Mouse (Mus musculus): ENCODE data around the gene Cab39l. TPM values are rescaled to one million over a fixed set of nuclear protein-coding genes. Genes with fewer than 3 reads are reported as not detected.

Gene Cab39l
- polyA plus RNA-seq, 1 experiment from 2014 or later: 49.3 TPM

DNA sequence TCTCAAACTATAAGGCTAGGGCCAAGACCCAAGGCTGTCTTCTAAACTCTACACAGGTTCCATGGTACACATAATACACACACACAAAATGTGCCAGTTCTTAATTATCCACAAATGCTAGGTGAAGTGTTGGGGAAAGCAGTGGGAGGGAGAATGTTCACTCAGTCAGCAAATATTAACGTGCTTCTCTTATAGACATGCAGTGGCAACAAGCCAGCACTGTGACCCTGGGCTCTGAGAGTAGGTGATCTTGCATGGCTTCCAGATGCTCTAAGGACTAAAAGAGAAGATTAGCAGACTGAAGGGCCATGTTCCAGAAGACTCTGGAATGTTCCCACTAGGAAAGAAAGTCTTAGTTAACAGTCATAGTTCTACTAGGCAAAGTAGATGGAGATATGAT lies 90.0 kb downstream of the Cab39l start:
- no peak overlapping the region for H3K27ac ChIP-seq (ENCODE audit: low read length)

GRCm38 (mm10) chr14:59532986-59533385 lies 92.2 kb downstream of the Cab39l start:
- H3K4me3 ChIP-seq (ENCODE audit: low read depth, low read length): no peak overlapping the region
- H3K36me3 ChIP-seq (ENCODE audit: control insufficient read depth, insufficient read depth, low read length): no peaks in the 10 kb centered on the region
- no peaks in the 10 kb centered on the region for H3K9me3 ChIP-seq (ENCODE audit: control insufficient read depth, low read depth, low read length)
- WGBS: 64% methylated on average over 1 of the region's 1 CpGs
- no peak overlapping the region for H3K4me2 ChIP-seq (replicated peaks; ENCODE audit: low read depth, low read length)
- peak; percentile 72; the same call in 1 of the 2 replicates for ATAC-seq (ENCODE audit: insufficient number of reproducible peaks, insufficient read depth, low FRiP score, low read depth)
- H3K27me3 ChIP-seq (ENCODE audit: control insufficient read depth, insufficient read depth, low read length): no peaks in the 10 kb centered on the region
- H3K4me1 ChIP-seq (ENCODE audit: control insufficient read depth, insufficient read depth, low read length): 0 out of 2 replicates have a peak, but pooled peaks cover 2% of the 10 kb centered on the region
- peak overlapping the region; percentile 40; the same call in 1 of the 2 replicates for H3K27ac ChIP-seq (ENCODE audit: low read length)
- no peak overlapping the region for H3K9ac ChIP-seq (replicated peaks; ENCODE audit: low read depth, low read length)

More for the DNA sequence above, 90.0 kb downstream of the Cab39l start:
- no peaks in the 10 kb centered on the region for H3K27me3 ChIP-seq (ENCODE audit: control insufficient read depth, insufficient read depth, low read length)
- ATAC-seq (ENCODE audit: insufficient number of reproducible peaks, insufficient read depth, low FRiP score, low read depth): no peak
- no peaks in the 10 kb centered on the region for H3K9me3 ChIP-seq (ENCODE audit: control insufficient read depth, low read depth, low read length)
- H3K9ac ChIP-seq (replicated peaks; ENCODE audit: low read depth, low read length): no peak overlapping the region
- 0 out of 2 replicates have a peak, but pooled peaks cover 2% of the 10 kb centered on the region for H3K4me1 ChIP-seq (ENCODE audit: control insufficient read depth, insufficient read depth, low read length)
- no peak overlapping the region for H3K4me3 ChIP-seq (ENCODE audit: low read depth, low read length)
- no peak overlapping the region for H3K4me2 ChIP-seq (replicated peaks; ENCODE audit: low read depth, low read length)
- H3K36me3 ChIP-seq (ENCODE audit: control insufficient read depth, insufficient read depth, low read length): no peaks in the 10 kb centered on the region
- 56% methylated on average over 1 of the region's 1 CpGs for WGBS

GRCm38 (mm10) chr14:59533908-59534307 lies 93.1 kb downstream of the Cab39l start:
- no peaks in the 10 kb centered on the region for H3K9me3 ChIP-seq (ENCODE audit: control insufficient read depth, low read depth, low read length)
- no peaks in the 10 kb centered on the region for H3K27me3 ChIP-seq (ENCODE audit: control insufficient read depth, insufficient read depth, low read length)
- no peak overlapping the region for H3K4me3 ChIP-seq (ENCODE audit: low read depth, low read length)
- no peak for ATAC-seq (ENCODE audit: insufficient number of reproducible peaks, insufficient read depth, low FRiP score, low read depth)
- no peak overlapping the region for H3K4me2 ChIP-seq (replicated peaks; ENCODE audit: low read depth, low read length)
- H3K4me1 ChIP-seq (ENCODE audit: control insufficient read depth, insufficient read depth, low read length): 0 out of 2 replicates have a peak, but pooled peaks cover 2% of the 10 kb centered on the region
- H3K36me3 ChIP-seq (ENCODE audit: control insufficient read depth, insufficient read depth, low read length): no peaks in the 10 kb centered on the region
- H3K27ac ChIP-seq (ENCODE audit: low read length): no peak overlapping the region
- no peak overlapping the region for H3K9ac ChIP-seq (replicated peaks; ENCODE audit: low read depth, low read length)

GRCm38 (mm10) chr14:59537829-59538432 lies 97.2 kb downstream of the Cab39l start:
- Histone ChIP-seq H3K27me3 (ENCODE audit: control insufficient read depth, insufficient read depth, low read length) (no peaks in the 10 kb centered on the region), H3K27ac (ENCODE audit: low read length) (no peak overlapping the region), H3K9me3 (ENCODE audit: control insufficient read depth, low read depth, low read length) (no peaks in the 10 kb centered on the region), H3K9ac (replicated peaks; ENCODE audit: low read depth, low read length) (no peak overlapping the region), H3K4me2 (replicated peaks; ENCODE audit: low read depth, low read length) (no peak overlapping the region), H3K36me3 (ENCODE audit: control insufficient read depth, insufficient read depth, low read length) (no peaks in the 10 kb centered on the region), H3K4me1 (ENCODE audit: control insufficient read depth, insufficient read depth, low read length) (no peaks in the 10 kb centered on the region), H3K4me3 (ENCODE audit: low read depth, low read length) (no peak overlapping the region)
- WGBS: 76% methylated on average over 4 of the region's 4 CpGs
- peak; percentile 65; the same call in 1 of the 2 replicates for ATAC-seq (ENCODE audit: insufficient number of reproducible peaks, insufficient read depth, low FRiP score, low read depth)

DNA sequence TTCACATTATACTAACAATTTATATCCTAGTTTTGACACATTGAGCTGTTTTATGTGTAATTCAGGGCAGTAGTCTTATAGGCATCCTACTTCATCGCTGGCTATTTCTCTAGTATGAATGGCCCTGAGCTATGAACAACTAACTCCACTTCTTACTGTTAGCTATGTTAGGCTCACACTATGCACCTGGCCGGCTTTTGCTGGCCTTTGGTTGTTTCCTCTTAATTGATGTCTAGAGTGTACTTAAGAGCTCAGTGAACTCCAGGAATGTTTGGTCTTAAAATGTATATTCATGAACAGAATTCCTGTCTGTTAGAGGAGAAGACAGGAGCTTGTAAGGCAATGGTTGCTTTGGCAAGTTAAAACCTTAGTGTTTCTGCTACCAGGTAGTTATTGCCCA lies 99.5 kb downstream of the Cab39l start:
- no peaks in the 10 kb centered on the region for H3K9me3 ChIP-seq (ENCODE audit: control insufficient read depth, low read depth, low read length)
- H3K4me1 ChIP-seq (ENCODE audit: control insufficient read depth, insufficient read depth, low read length): no peaks in the 10 kb centered on the region
- WGBS: 77% methylated on average over 2 of the region's 2 CpGs
- H3K4me3 ChIP-seq (ENCODE audit: low read depth, low read length): no peak overlapping the region
- no peak for ATAC-seq (ENCODE audit: insufficient number of reproducible peaks, insufficient read depth, low FRiP score, low read depth)
- no peaks in the 10 kb centered on the region for H3K36me3 ChIP-seq (ENCODE audit: control insufficient read depth, insufficient read depth, low read length)
- H3K4me2 ChIP-seq (replicated peaks; ENCODE audit: low read depth, low read length): no peak overlapping the region
- no peaks in the 10 kb centered on the region for H3K27me3 ChIP-seq (ENCODE audit: control insufficient read depth, insufficient read depth, low read length)
- H3K27ac ChIP-seq (ENCODE audit: low read length): no peak overlapping the region
- H3K9ac ChIP-seq (replicated peaks; ENCODE audit: low read depth, low read length): no peak overlapping the region

DNA sequence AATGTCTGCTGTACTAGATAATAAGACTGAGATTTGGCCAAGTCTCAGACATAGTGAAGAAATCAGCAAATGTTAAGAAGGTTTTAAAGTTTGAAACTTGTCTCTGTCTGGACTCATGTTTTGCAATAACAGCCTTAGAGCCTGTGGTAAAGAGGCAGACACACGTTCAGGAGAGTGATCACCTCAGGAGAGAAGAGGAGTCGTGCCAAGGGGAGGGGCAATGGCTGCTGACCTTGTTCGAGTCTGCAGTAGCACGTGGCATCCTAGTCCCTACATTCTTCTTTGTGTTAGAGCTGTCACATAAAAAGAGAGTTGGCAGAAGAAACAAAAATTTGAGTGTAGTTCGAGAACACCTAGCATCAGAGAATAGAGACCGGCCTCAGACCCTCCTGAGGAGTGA lies 100.0 kb downstream of the Cab39l start:
- no peaks in the 10 kb centered on the region for H3K4me1 ChIP-seq (ENCODE audit: control insufficient read depth, insufficient read depth, low read length)
- 75% methylated on average over 6 of the region's 6 CpGs for WGBS
- no peak overlapping the region for H3K27ac ChIP-seq (ENCODE audit: low read length)

GRCm38 (mm10) chr14:59543158-59543826 lies 102.5 kb downstream of the Cab39l start:
- H3K9ac ChIP-seq (replicated peaks; ENCODE audit: low read depth, low read length): no peak overlapping the region
- no peaks in the 10 kb centered on the region for H3K9me3 ChIP-seq (ENCODE audit: control insufficient read depth, low read depth, low read length)
- no peak overlapping the region for H3K4me3 ChIP-seq (ENCODE audit: low read depth, low read length)
- no peak overlapping the region for H3K4me2 ChIP-seq (replicated peaks; ENCODE audit: low read depth, low read length)
- ATAC-seq (ENCODE audit: insufficient number of reproducible peaks, insufficient read depth, low FRiP score, low read depth): no peak
- peaks cover 3% of the 10 kb centered on the region; the same call in 1 of the 2 replicates for H3K4me1 ChIP-seq (ENCODE audit: control insufficient read depth, insufficient read depth, low read length)
- H3K27me3 ChIP-seq (ENCODE audit: control insufficient read depth, insufficient read depth, low read length): no peaks in the 10 kb centered on the region
- 77% methylated on average over 3 of the region's 3 CpGs for WGBS
- H3K36me3 ChIP-seq (ENCODE audit: control insufficient read depth, insufficient read depth, low read length): no peaks in the 10 kb centered on the region
- no peak overlapping the region for H3K27ac ChIP-seq (ENCODE audit: low read length)

More for the DNA sequence above, 100.0 kb downstream of the Cab39l start:
- Histone ChIP-seq H3K36me3 (ENCODE audit: control insufficient read depth, insufficient read depth, low read length) (no peaks in the 10 kb centered on the region), H3K4me3 (ENCODE audit: low read depth, low read length) (no peak overlapping the region), H3K9ac (replicated peaks; ENCODE audit: low read depth, low read length) (no peak overlapping the region), H3K4me2 (replicated peaks; ENCODE audit: low read depth, low read length) (no peak overlapping the region), H3K27me3 (ENCODE audit: control insufficient read depth, insufficient read depth, low read length) (no peaks in the 10 kb centered on the region), H3K9me3 (ENCODE audit: control insufficient read depth, low read depth, low read length) (no peaks in the 10 kb centered on the region)
- no peak for ATAC-seq (ENCODE audit: insufficient number of reproducible peaks, insufficient read depth, low FRiP score, low read depth)

GRCm38 (mm10) chr14:59543956-59544355 lies 103.2 kb downstream of the Cab39l start:
- H3K4me1 ChIP-seq (ENCODE audit: control insufficient read depth, insufficient read depth, low read length): peaks cover 3% of the 10 kb centered on the region; the same call in 1 of the 2 replicates
- H3K27ac ChIP-seq (ENCODE audit: low read length): no peak overlapping the region
- no peak for ATAC-seq (ENCODE audit: insufficient number of reproducible peaks, insufficient read depth, low FRiP score, low read depth)
- H3K4me3 ChIP-seq (ENCODE audit: low read depth, low read length): no peak overlapping the region
- WGBS: 63% methylated on average over 5 of the region's 5 CpGs
- no peak overlapping the region for H3K4me2 ChIP-seq (replicated peaks; ENCODE audit: low read depth, low read length)
- H3K27me3 ChIP-seq (ENCODE audit: control insufficient read depth, insufficient read depth, low read length): no peaks in the 10 kb centered on the region
- no peaks in the 10 kb centered on the region for H3K36me3 ChIP-seq (ENCODE audit: control insufficient read depth, insufficient read depth, low read length)
- H3K9me3 ChIP-seq (ENCODE audit: control insufficient read depth, low read depth, low read length): no peaks in the 10 kb centered on the region
- no peak overlapping the region for H3K9ac ChIP-seq (replicated peaks; ENCODE audit: low read depth, low read length)

Data from stomach, embryonic 14.5 days (tissue).